Mouse (Mus musculus) T-helper 1 cell (primary cell): ENCODE results near the gene Anks1b.

ENCODE experiments used
- in situ Hi-C: fragments of 300-600 bp; cut with MboI, MseI; formaldehyde crosslinking; loops from one replicate; pipeline ENCODE4 v1.15.1; 2025; ENCODE audit warnings: high pct_unique_total_duplicates

Anks1b gene

GRCm38 (mm10) chr10:90144444-90144843, 271.1 kb downstream of the Anks1b start:
- in situ Hi-C loops = no loop called here

DNA sequence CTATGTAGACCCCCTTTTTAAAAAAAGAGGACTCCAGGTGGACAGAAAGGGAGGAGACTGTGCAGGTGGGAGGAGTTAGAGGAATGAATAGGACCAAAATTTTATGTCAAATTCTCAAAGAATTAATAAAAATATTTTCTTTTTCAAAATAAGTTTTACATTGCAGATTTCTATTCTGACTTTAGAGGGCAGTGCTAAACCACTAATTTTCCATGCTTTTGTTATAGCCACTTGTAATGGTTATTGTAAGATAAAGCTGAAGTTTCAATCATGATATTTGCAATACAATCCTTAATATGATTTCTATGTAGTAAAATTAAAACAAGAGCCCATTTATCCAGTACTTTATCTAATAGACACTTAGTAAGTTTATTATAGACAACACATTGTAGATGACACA, 278.2 kb downstream of the Anks1b start:
- in situ Hi-C loops = no loop called here

DNA sequence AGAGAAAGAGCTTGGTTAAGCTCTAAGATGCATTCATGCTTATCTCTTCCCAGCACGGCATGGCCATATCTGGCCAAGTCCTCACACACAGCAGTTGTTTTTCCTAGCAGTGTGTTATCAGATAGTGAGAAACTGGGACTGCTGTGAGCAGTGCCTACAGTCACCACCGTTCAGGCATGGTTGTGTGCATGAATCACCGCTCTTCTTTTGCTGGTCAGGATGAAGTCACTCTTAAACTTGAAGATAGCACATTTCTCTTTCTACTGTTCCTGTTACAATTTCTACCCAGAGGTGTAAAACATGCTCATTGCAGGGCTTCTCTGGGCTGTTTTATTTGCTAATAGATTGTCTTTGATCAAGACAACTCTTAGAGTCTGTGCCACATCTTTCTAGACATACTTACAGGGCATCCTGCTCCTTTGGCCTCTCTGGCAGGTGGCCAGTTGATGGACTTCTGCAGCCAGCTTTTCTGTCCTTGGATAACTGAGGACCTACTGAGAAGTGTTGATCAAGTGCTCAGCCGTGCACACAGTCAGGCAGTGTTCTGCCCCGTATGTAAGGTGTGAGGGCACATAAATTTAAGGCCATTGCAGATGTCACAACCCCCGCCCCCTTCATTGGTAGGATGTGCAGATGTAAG, 296.8 kb downstream of the Anks1b start:
- in situ Hi-C loops = no loop called here

DNA sequence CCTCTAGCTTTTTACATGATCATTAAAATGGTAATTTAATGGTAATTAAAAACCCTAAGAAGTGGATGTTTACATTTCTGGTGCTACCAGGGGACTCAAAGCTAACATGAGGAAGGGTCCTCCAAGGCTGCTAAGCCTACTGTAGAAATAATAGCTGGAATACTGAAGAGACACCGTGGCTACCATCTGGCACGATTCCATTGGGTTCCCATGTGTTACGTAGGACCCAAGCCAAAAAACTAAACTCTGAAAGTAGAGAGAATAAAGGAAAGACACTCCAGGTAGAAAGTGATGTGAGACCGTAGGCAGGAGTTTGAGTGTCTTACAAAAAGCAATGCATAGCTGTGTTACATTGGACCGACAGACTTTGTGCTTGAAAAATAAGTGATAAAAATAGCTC, 317.1 kb downstream of the Anks1b start:
- in situ Hi-C loops = no loop called here

DNA sequence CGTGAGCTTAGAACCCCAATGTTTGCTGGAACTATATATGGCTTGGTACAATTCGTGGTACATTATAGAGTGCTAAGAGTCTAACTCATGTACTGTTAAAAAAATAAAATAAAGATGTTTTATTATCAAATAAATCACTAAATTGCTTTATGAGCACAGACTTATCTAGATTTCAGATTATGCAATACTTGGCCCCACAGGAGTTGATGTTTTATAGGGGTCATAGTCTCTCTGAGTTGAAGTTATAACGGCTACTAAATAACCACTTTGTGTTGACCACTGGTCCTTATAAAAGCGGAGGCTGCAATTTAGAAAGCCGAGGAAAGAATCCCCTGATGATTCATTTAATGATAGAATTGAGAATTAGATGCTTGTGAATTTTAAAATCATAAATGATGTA, 323.6 kb downstream of the Anks1b start:
- in situ Hi-C loops = no loop called here

- in situ Hi-C loops = no loop called here
These were observed 336.7 kb downstream of the Anks1b start for GRCm38 (mm10) chr10:90210044-90210443.

- in situ Hi-C loops = no loop called here
These were observed 347.2 kb downstream of the Anks1b start for GRCm38 (mm10) chr10:90220470-90220869.

GRCm38 (mm10) chr10:90222793-90223495, 349.6 kb downstream of the Anks1b start:
- in situ Hi-C loops = no loop called here

DNA sequence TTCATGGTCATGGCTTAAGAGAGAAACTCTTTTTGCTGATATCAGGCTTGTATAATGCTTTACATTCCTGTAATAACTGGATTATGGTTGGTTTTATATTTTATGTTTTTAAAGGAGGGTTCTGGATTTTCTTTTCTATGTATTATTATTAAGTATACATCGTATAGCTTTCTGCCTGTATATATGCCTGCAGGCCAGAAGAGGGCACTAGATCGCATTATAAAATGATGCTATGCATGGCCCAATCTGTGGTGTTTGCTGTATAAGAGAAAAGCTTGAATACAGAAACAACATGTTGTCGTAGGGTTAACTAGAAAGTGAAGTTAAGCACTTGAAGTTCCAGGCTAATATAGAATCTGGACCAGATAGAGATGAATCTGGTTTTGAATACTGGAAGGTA, 362.0 kb downstream of the Anks1b start:
- in situ Hi-C loops = no loop called here

DNA sequence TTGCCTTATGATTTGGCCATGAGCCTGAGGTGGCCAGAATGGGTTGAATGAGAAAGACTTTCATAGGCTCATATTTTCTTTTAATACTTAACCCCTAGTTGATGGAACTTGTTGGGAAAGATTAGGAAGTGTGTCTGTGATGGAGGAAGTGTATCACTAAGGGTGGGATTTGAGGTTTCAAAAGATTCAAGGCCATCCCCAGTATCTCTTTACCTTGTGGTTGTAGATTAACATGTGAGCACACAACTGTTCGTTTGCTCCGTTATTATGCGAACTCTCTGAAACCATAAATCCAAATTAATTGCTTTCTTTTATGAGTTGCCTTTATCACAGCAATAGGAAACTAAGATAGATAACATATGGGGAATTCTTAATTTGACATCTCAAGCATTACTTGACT, 364.0 kb downstream of the Anks1b start:
- in situ Hi-C loops = no loop called here

- in situ Hi-C loops = no loop called here
These were observed 385.8 kb downstream of the Anks1b start for GRCm38 (mm10) chr10:90258944-90259714.

DNA sequence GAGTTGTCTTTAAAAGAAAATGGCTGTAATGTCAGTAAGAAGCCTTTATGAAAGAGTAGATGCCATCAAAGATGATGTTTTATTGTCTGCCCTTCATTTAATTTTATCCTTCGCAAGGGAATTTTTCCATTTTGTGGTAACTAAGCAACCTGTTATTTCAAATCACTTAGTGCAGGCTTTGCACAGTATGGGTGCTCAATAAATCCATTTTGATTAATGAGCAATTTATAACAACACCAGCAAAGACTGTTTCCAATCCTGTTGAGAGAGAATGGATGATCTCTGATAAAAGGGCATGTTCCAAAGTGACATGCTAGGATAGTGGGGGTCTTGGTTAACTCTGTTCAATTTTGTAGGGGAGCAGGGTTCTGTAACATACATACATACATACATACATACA, 398.0 kb downstream of the Anks1b start:
- in situ Hi-C loops = no loop called here

DNA sequence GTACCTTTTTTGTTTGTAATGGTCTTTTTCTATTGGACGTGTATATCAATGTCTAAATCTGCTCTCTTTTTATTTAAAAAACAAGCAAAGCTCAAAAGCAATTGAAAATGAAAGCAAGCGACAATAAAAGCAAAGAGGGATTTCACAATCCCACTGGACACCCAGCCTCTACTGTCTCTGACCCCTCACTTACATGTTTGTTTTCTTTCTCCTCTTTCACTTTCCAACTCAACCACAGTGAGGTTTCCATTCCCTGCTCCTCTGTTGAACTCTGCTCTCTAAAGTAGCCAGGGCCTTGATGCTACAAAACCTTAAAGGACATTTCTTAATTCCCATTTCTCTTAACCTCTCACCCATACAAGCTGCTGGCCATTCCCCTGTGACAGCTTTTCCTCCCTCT, 400.0 kb downstream of the Anks1b start:
- in situ Hi-C loops = no loop called here

DNA sequence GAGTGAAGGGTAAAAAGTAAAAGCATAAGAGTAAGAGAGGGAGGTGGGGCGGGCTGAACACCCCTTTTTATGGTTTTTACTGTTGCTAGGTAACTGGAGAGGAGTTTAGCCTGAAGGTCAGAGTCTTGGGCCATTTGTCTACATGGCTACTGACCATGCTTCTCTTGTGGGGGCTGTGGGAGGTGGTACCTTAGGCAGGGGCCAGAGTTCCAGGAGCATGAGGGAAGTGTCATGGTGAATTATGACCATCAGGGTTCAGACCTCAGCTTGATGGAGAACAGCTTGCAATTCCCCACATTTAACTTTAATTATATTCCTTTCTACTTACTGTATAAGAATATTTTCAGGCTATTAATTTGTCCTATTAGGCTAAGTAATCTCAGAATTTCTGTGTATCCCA, 413.3 kb downstream of the Anks1b start:
- in situ Hi-C loops = no loop called here

- in situ Hi-C loops = loop anchor here (5.0 kb wide), 1 partner anchor 54 kb away; no protein-coding TSS in a partner anchor
These were observed 429.9 kb downstream of the Anks1b start for GRCm38 (mm10) chr10:90303249-90303648.

GRCm38 (mm10) chr10:90306156-90306555, 432.8 kb downstream of the Anks1b start:
- in situ Hi-C loops = no loop called here

DNA sequence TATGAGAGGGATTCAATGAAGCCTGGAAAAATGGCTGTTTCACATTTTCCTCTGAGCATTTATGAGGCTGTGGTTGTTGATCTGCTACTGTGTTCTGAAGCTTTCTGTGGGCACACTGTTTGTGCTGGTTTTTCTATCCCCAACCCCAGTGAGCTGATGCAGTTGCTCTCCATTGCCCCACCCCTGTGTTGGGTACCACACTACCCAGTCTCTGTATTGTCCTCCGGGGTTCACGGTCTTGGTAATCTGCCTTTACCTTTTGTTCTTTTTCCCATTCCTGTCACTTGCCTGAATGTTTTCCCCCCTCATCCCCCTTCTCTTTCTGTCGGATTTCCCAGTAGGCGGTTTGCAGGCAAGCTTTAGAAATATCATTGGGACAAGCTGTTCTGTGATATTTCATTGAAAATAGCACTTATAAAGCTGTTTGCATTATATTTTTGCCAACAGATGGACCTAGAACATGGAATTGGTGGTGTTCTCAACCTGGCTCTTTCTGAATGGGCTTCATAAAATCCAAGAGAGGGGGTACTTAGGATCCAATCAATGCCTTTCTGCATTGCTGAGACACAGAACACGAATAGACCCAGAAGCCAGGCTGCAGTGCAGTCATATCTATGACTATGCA, 434.7 kb downstream of the Anks1b start:
- in situ Hi-C loops = no loop called here

GRCm38 (mm10) chr10:90329781-90330180, 456.5 kb downstream of the Anks1b start:
- in situ Hi-C loops = no loop called here

DNA sequence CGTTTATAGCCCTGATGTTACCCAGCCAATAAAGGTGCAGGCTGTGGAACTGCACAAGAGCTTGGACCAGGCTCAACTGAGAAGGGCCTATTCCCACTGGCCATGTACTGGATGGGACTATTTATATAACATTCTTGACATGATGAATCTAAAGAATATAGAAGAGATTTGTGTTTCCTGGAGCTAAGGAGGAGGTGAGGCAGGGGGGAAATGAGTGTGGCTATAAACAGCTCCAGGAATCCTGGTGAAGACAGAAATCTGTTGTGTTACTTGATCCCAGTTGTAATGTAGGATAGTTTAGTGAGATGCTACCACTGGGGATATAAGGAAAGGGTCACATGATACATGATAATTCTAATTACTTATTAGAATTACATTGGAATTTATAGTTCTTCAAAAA, 472.1 kb downstream of the Anks1b start:
- in situ Hi-C loops = no loop called here

GRCm38 (mm10) chr10:90356258-90356657, 482.9 kb downstream of the Anks1b start:
- in situ Hi-C loops = loop anchor here (5.0 kb wide), 1 partner anchor 54 kb away; no protein-coding TSS in a partner anchor

- in situ Hi-C loops = loop anchor here (5.0 kb wide), 1 partner anchor 55 kb away; no protein-coding TSS in a partner anchor
These were observed 484.0 kb downstream of the Anks1b start for GRCm38 (mm10) chr10:90357169-90357907.
